Mouse (Mus musculus): Measurements from ENCODE around the gene Pold2. TPM values are rescaled to one million over a fixed set of nuclear protein-coding genes. Genes with fewer than 3 reads are reported as not detected.

The Pold2 gene
- polyA plus RNA-seq, 1 experiment from 2014 or later: 27.0 TPM

GRCm38 (mm10) chr11:5882518-5882917 is 4.4 kb upstream of the Pold2 start:
- Histone ChIP-seq H3K27me3 (ENCODE audit: insufficient read depth, low read length) (no peaks in the 10 kb centered on the region), H3K9ac (replicated peaks) (no peak overlapping the region), H3K4me2 (ENCODE audit: low read depth, low read length) (no peak overlapping the region), H3K4me1 (ENCODE audit: insufficient read depth) (peaks cover 7% of the 10 kb centered on the region), H3K36me3 (replicated peaks; ENCODE audit: insufficient read depth, low read length) (no peaks in the 10 kb centered on the region), H3K4me3 (ENCODE audit: low read depth, low read length) (no peak overlapping the region), H3K27ac (ENCODE audit: low read depth) (no peak overlapping the region), H3K9me3 (ENCODE audit: low read length) (no peaks in the 10 kb centered on the region)
- ATAC-seq (no peak), DNase-seq (no peak)
- TF ChIP-seq CTCF (IDR thresholded peaks at IDR 0.05; ENCODE audit: low read depth) (no peak), EP300 (IDR thresholded peaks at IDR 0.05; ENCODE audit: low read depth) (no peak)
- WGBS (ENCODE audit: insufficient replicate concordance): 29% methylated on average over 8 of the region's 8 CpGs

GRCm38 (mm10) chr11:5879905-5880304 is 1.8 kb upstream of the Pold2 start:
- H3K9me3 ChIP-seq (ENCODE audit: low read length): no peaks in the 10 kb centered on the region
- no peak overlapping the region for H3K4me3 ChIP-seq (ENCODE audit: low read depth, low read length)
- peak; percentile 72 for DNase-seq
- H3K27me3 ChIP-seq (ENCODE audit: insufficient read depth, low read length): no peaks in the 10 kb centered on the region
- peaks cover 15% of the 10 kb centered on the region for H3K4me1 ChIP-seq (ENCODE audit: insufficient read depth)
- H3K4me2 ChIP-seq (ENCODE audit: low read depth, low read length): no peak overlapping the region
- TF ChIP-seq CTCF (IDR thresholded peaks at IDR 0.05; ENCODE audit: low read depth): peak; percentile 85
- TF ChIP-seq EP300 (IDR thresholded peaks at IDR 0.05; ENCODE audit: low read depth): no peak
- H3K36me3 ChIP-seq (replicated peaks; ENCODE audit: insufficient read depth, low read length): 0 out of 2 replicates have a peak, but pooled peaks cover under 1% of the 10 kb centered on the region
- H3K9ac ChIP-seq (replicated peaks): no peak overlapping the region
- H3K27ac ChIP-seq (ENCODE audit: low read depth): no peak overlapping the region
- 69% methylated on average over 5 of the region's 5 CpGs for WGBS (ENCODE audit: insufficient replicate concordance)
- ATAC-seq: no peak

GRCm38 (mm10) chr11:5878661-5879060 is 569 bp upstream of the Pold2 start:
- Histone ChIP-seq H3K27me3 (ENCODE audit: insufficient read depth, low read length) (no peaks in the 10 kb centered on the region), H3K4me2 (ENCODE audit: low read depth, low read length) (peak overlapping the region; percentile 88), H3K4me3 (ENCODE audit: low read depth, low read length) (peak overlapping the region; percentile 65), H3K9ac (replicated peaks) (no peak overlapping the region; the same call in 1 of the 2 replicates), H3K36me3 (replicated peaks; ENCODE audit: insufficient read depth, low read length) (peaks cover 12% of the 10 kb centered on the region), H3K9me3 (ENCODE audit: low read length) (no peaks in the 10 kb centered on the region), H3K4me1 (ENCODE audit: insufficient read depth) (peaks cover 15% of the 10 kb centered on the region), H3K27ac (ENCODE audit: low read depth) (peak overlapping the region; percentile 7)
- no peak for ATAC-seq
- DNase-seq: no peak
- no peak for TF ChIP-seq EP300 (IDR thresholded peaks at IDR 0.05; ENCODE audit: low read depth)
- no peak for TF ChIP-seq CTCF (IDR thresholded peaks at IDR 0.05; ENCODE audit: low read depth)
- WGBS (ENCODE audit: insufficient replicate concordance): 38% methylated on average over 8 of the region's 8 CpGs

DNA sequence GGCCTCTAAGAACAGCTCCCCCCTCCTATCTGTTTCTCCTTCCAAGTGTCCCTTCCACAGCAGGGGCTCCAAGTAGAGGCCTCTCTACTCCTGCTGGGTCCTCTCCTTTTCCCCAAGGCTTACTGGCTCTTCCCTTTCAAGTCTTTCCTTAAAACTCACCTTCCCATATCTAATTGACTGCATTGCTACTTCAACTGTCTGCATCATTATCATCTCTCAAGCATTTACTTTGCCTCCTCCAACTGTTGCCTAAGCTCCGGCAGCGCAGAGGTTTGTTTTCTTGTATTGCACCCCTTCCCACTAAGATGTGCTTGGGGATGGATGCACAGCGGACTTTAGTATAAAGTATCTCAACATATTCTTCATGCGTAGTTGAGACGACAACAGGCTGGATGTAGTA is 671 bp downstream of the Pold2 start:
- Histone ChIP-seq H3K27me3 (ENCODE audit: insufficient read depth, low read length) (no peaks in the 10 kb centered on the region), H3K36me3 (replicated peaks; ENCODE audit: insufficient read depth, low read length) (peaks cover 24% of the 10 kb centered on the region), H3K4me3 (ENCODE audit: low read depth, low read length) (peak overlapping the region; percentile 65), H3K9ac (replicated peaks) (peak overlapping the region; percentile 52), H3K4me2 (ENCODE audit: low read depth, low read length) (peak overlapping the region; percentile 88), H3K27ac (ENCODE audit: low read depth) (no peak overlapping the region), H3K4me1 (ENCODE audit: insufficient read depth) (peaks cover 15% of the 10 kb centered on the region), H3K9me3 (ENCODE audit: low read length) (no peaks in the 10 kb centered on the region)
- no peak for ATAC-seq
- DNase-seq: no peak
- WGBS (ENCODE audit: insufficient replicate concordance): 2% methylated on average over 5 of the region's 5 CpGs
- no peak for TF ChIP-seq EP300 (IDR thresholded peaks at IDR 0.05; ENCODE audit: low read depth)
- TF ChIP-seq CTCF (IDR thresholded peaks at IDR 0.05; ENCODE audit: low read depth): no peak

GRCm38 (mm10) chr11:5873192-5873591 is 4.9 kb downstream of the Pold2 start:
- ATAC-seq: no peak
- WGBS (ENCODE audit: insufficient replicate concordance): 88% methylated on average over 9 of the region's 9 CpGs
- H3K27ac ChIP-seq (ENCODE audit: low read depth): no peak overlapping the region
- H3K9ac ChIP-seq (replicated peaks): no peak overlapping the region
- no peaks in the 10 kb centered on the region for H3K27me3 ChIP-seq (ENCODE audit: insufficient read depth, low read length)
- H3K4me3 ChIP-seq (ENCODE audit: low read depth, low read length): no peak overlapping the region
- DNase-seq: no peak
- H3K4me2 ChIP-seq (ENCODE audit: low read depth, low read length): no peak overlapping the region
- H3K4me1 ChIP-seq (ENCODE audit: insufficient read depth): peaks cover 8% of the 10 kb centered on the region; the same call in 1 of the 2 replicates
- TF ChIP-seq EP300 (IDR thresholded peaks at IDR 0.05; ENCODE audit: low read depth) (no peak), CTCF (IDR thresholded peaks at IDR 0.05; ENCODE audit: low read depth) (no peak)
- H3K9me3 ChIP-seq (ENCODE audit: low read length): no peaks in the 10 kb centered on the region
- H3K36me3 ChIP-seq (replicated peaks; ENCODE audit: insufficient read depth, low read length): peaks cover 32% of the 10 kb centered on the region

GRCm38 (mm10) chr11:5872707-5873106 is 5.4 kb downstream of the Pold2 start:
- H3K27me3 ChIP-seq (ENCODE audit: insufficient read depth, low read length): no peaks in the 10 kb centered on the region
- H3K9ac ChIP-seq (replicated peaks): no peak overlapping the region
- WGBS (ENCODE audit: insufficient replicate concordance): 88% methylated on average over 11 of the region's 11 CpGs
- peaks cover 8% of the 10 kb centered on the region; the same call in 1 of the 2 replicates for H3K4me1 ChIP-seq (ENCODE audit: insufficient read depth)
- no peak overlapping the region for H3K4me2 ChIP-seq (ENCODE audit: low read depth, low read length)
- H3K4me3 ChIP-seq (ENCODE audit: low read depth, low read length): no peak overlapping the region
- TF ChIP-seq CTCF (IDR thresholded peaks at IDR 0.05; ENCODE audit: low read depth): no peak
- no peak for TF ChIP-seq EP300 (IDR thresholded peaks at IDR 0.05; ENCODE audit: low read depth)
- H3K9me3 ChIP-seq (ENCODE audit: low read length): no peaks in the 10 kb centered on the region
- no peak overlapping the region for H3K27ac ChIP-seq (ENCODE audit: low read depth)
- no peak for DNase-seq
- no peak for ATAC-seq
- H3K36me3 ChIP-seq (replicated peaks; ENCODE audit: insufficient read depth, low read length): peaks cover 32% of the 10 kb centered on the region

DNA sequence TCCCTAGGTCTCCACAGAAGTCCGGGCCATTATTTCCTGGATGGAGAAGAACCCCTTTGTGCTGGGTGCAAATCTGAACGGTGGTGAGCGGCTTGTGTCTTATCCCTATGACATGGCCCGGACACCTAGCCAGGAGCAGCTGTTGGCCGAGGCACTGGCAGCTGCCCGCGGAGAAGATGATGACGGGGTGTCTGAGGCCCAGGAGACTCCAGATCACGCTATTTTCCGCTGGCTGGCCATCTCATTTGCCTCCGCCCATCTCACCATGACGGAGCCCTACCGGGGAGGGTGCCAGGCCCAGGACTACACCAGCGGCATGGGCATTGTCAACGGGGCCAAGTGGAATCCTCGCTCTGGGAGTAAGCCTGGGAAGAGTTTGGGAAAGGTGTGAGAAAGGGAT is 8.0 kb downstream of the Pold2 start:
- DNase-seq (no peak), ATAC-seq (no peak)
- WGBS (ENCODE audit: insufficient replicate concordance): 83% methylated on average over 16 of the region's 16 CpGs
- TF ChIP-seq CTCF (IDR thresholded peaks at IDR 0.05; ENCODE audit: low read depth) (no peak), EP300 (IDR thresholded peaks at IDR 0.05; ENCODE audit: low read depth) (no peak)
- Histone ChIP-seq H3K9me3 (ENCODE audit: low read length) (no peaks in the 10 kb centered on the region), H3K9ac (replicated peaks) (no peak overlapping the region), H3K4me1 (ENCODE audit: insufficient read depth) (no peaks in the 10 kb centered on the region), H3K36me3 (replicated peaks; ENCODE audit: insufficient read depth, low read length) (peaks cover 32% of the 10 kb centered on the region), H3K4me2 (ENCODE audit: low read depth, low read length) (no peak overlapping the region), H3K4me3 (ENCODE audit: low read depth, low read length) (no peak overlapping the region), H3K27ac (ENCODE audit: low read depth) (no peak overlapping the region), H3K27me3 (ENCODE audit: insufficient read depth, low read length) (no peaks in the 10 kb centered on the region)
